Mouse (Mus musculus) fibroblast of lung, adult 2 months (primary cell): Measurements from ENCODE around the gene Gadd45a.
"Not testable (repeated sequence)": the region's sequence is repeated elsewhere in the genome, so short reads cannot be mapped to it uniquely, and the experiment has no call there.

Experiments used
- DNase-seq: peaks from one replicate; pipeline ENCODE4 v3.0.0-alpha.2; 2011; ENCODE audit warnings: low read depth

Gene Gadd45a

DNA sequence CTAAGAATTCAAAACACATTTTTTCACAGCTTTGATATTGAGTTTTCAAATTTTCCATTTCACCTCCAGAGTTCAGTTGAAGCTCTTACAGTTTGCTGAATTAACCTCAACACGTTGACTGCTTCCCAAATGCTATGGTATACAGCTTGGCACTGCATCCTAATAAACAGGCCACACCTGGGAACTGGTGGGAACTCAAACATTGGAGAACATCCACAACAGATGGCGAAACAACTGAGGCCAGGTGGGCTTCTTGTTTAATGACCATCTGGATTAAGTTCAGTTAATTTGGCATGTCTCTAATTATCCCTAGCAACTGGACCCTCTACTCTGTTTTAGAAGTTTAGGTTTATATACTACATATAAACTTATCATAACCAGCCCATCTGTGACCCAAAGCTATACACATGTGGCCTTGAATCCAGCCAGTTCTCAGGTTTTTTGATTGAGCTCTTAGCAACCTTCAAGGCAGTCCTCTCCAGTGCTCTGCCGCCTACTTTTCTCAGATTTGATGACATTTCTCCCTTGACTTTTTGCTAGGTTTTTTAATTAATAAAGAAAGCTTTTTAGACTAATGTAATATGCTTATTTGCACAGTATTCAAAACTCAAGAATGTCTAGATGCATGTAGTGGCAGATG lies 10.9 kb upstream of the Gadd45a start:
- DNase-seq, result no peak

DNA sequence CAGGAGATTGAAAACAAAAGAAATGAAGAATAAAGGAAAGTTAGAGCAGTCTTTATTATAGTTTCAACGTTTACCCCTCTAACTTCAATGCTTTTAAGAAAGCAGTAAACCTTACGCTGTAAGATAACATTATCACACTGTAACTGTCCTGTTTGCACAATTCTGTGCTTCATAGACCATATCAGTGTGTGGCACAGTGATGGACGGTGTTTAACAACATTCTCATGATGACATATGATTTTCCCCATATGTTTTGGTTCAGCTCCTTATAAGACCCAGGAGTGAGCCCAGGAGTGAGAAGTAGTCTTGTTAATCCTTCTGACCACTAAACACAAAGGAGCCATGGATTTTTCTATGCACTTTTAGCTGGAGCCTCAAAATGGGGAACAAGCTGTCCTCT lies 9.7 kb upstream of the Gadd45a start:
- DNase-seq, result no peak

DNA sequence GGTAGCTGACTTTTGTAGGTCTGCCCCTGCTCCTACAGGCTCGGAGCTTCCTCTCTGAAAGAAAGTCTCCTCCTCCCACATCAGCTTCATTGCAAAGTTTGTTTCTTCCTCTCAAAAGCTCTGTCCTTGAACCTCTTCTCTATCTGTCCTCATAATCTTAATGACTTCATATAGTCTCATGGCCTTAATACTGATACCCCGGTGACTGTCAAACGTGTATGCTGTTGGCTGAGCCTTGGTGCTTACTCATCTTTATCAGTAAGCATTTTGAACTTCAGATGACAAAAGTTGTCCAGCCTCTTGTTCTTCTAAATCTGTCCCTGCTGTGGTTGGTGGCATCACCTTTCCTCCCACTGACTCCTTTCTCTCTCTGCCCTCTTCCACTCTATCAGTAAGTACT lies 8.2 kb upstream of the Gadd45a start:
- DNase-seq, result no peak

DNA sequence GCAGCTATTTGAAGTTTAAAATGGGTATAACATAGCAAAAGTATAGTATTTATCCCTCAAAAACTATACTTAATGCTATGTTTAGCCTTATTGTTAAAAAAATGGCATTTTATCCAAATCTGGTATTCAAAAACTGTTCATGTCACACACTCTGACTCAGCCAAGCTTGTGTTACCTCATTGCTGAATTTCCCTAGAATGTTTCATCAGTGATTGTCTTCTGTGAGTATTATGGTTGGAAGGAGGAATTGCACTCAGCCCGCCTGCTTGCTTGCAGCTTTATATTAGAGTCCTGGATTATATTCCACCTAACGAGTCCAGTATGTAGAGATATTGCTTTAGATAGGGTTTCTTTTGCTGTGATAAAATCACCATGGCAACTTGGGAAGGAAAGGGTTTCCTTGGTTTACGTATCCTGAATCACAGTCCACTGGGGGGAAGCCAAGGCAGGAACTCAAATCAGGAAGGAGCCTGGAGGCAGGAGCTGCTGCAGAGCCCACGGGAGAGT lies 3.7 kb upstream of the Gadd45a start:
- DNase-seq, result no peak

DNA sequence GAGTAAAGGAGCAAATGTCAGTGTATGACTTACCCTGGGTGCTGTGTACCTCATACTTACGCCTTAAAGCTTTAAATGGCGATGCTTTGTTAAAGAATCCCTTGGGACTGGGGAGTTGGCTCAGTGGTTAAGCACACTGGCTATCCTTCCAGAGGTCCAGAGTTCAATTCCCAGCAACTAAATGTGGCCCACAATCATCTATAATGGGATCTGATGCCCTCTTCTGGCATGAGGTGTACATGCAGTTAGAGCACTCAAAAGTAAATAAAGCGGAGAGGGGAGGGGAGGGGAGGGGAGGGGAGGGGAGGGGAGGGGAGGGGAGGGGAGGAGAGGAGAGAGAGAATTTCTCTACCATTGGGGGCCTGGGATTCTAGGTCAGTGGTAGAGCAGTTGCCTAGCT lies 1.7 kb upstream of the Gadd45a start:
- no peak for DNase-seq

DNA sequence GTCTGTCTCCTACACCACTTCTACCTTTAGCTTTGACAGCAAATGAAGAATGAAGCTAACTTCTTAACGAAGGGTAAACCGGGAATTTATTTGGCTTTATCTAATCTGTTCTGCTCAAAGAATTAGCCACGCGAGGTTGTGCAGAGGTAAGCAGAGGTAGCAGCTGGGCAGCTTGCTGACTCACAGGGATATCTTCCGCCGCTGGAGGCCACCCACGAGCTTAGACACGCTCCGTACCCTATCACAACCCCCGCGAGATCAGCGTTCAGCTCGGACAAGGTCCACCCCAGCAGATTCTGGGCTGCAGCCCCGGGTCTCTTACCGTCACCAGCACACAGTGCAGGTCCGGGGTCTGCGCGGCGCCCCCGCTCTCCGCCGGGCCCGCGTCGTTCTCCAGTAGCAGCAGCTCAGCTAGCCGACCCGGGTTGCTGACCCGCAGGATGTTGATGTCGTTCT lies 873 bp downstream of the Gadd45a start:
- DNase-seq, result peak; percentile 66

DNA sequence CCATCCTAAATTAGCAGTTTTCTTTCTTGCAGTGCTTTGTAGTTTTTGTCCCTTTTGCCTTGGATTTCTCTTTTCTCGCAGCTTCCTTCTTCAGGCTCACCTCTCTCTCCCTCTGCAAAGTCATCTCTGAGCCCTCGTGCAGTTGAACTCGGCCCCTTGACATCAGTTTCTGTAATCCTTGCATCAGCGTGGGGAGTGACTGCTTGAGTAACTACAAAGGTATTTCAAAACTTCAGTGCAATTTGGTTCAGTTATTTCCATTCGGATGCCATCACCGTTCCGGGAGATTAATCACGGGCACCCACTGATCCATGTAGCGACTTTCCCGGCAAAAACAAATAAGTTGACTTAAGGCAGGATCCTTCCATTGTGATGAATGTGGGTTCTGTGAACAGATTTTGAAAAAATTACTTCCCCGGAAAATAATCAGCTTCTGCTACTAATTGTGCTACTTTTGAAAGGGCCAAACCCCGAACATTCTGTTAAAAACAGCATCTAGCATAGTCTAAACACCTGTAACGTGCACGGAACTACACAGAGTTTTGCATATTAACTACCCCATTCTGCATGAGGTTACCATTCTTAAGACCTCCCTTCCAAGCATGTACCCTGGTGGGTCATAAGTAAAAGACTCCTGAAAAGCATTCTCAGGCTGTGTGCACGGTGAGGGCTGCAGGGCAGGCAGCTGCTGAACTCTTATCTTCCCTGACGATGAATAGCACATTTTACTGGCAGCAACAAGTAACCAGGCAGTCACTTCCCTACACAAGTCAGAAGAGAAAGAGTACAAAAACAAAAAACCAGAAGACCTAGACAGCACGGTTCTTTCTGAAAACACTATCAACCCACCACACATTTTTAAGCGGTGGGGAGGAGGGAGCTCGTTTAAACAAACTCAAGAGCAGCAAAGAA lies 1.6 kb downstream of the Gadd45a start:
- DNase-seq, result no peak

DNA sequence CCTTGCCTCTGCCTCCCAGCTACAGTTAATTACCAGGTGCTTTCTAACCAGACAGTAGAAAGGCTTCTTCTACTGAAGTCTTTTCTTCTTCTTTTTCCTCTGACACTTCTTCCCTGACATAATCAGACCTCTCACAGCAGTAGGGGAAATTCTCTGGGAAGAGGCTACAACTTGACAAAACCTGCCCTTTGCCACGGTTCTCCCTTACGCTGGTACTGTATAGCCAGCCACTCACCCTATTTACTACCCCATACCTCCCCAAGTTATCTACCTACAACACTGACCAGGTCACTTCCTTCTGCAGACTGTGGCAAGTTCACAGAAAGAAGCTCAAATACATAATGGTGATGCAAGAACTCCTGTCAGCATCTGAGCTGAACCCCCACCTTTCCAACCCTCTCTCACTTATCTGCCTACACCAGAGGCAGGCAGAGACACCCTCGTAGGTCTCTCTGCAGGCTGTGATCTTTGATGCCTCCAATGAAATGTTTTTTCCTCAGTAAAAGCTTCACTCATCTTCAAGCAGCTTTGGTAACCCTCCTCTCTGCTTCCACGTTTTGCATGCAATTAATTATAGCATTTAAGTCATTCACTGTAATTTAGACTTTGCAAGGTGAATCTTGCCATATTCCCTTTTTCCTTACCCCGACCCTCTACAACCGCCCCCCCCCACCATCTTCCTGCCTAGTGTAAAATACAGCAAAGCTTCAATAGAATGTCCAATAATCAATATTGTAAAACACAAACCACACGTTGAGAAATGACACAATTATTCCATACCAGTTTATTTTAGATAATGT lies 2.7 kb downstream of the Gadd45a start:
- DNase-seq, result no peak

DNA sequence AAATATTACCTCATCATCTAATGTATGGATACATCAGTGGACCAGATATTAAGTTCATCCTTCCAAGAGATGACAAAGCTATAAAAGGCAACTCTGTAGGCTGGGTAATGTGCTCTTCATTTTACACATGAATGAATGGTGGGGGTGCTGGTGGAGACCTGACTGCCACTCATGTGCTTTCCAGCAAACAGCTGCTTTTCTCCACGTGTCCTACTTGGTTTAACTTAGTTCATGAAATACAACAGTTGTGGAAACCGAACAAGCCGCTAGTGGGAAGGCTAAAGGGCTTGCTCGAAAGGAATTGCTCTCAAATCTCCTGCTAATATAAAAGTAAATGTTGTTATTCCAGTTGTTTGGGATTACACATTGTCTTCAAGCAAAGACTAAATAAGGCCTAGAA lies 3.7 kb downstream of the Gadd45a start:
- DNase-seq, result no peak

DNA sequence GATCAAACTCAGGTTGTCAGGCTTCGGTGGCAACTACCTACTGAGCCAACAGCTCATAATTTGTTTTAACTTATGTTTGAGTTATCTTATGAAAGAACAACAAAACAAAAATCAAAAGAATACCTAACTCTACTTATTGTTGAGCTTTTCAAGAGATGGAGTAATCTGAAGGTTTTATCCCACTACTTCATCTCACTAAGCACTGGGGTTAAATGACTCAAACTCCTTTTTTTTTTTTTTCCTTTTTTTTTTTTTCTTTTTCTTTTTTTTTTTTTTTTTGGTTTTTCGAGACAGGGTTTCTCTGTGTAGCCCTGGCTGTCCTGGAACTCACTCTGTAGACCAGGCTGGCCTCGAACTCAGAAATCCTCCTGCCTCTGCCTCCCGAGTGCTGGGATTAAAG lies 4.3 kb downstream of the Gadd45a start:
- DNase-seq, result not testable (repeated sequence)

DNA sequence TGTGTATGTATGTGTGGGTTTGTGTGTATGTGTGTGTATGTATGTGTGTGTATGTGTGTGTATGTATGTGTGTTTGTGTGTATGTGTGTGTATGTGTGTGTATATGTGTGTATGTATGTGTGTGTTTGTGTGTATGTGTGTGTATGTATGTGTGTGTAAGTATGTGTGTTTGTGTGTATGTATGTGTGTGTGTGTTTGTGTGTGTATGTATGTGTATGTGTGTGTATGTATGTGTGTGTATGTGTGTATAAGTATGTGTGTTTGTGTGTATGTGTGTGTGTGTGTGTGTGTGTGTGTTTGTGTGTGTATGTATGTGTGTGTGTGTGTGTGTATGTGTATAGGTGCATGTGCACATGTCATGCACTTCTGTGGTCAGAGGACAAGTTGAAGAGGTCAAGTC lies 4.7 kb downstream of the Gadd45a start:
- DNase-seq, result not testable (repeated sequence)

DNA sequence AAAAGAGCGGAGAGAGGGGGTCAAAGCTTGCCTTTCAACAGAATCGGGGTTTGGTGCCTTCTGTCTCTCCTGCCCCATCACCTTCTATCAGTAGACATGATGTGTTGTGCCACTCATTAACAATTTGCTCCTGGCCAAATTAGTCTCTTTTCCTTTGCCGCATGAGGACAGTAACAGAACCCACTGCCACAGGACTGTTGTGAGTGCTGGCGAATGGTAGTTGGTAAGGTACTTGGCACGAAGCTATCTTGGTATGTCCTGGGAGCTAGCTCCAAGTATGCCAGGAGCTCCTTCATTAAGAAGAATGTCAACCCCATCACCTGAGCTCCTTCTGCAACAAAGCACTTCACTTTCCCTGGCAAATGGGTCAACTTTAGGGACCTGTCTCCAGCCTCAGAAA lies 6.4 kb downstream of the Gadd45a start:
- DNase-seq, result no peak

DNA sequence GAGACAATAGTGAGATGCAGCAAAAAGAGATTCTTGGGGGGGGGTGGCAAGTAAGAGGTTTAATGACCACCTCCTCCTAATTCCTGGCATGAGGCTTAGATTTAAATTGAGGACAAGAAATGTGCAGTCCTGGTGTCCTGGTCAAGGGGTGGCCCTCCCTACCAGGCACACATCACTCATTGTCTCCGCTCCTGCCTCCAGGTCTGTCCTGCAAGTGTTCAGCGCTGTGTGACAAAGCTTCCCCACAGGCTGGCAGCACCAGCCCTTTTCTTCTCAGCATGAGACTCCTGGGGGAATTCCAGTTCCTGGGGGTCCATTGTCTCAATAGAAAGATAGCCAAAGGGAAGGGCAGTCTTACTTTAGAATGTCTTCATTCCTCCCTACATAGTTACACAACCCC lies 6.8 kb downstream of the Gadd45a start:
- no peak for DNase-seq

DNA sequence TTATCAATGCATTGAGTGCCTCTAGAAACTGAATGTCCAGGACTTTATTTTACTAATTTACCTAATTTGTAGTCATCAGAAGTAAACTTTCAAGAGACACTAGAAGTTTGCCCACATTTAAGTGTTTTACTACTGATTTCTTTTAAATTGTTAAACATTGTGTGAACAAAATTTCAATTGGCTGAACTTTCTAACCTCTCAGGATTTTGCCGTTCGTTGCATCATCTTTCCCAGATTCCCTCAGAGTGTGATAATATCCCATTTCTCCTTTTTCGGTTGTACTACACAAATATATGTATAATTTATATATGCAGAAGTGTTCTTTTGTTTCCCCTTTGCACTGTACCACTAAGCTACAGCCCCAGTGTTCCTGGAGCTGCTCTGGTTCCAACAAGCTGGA lies 7.3 kb downstream of the Gadd45a start:
- DNase-seq, result no peak

DNA sequence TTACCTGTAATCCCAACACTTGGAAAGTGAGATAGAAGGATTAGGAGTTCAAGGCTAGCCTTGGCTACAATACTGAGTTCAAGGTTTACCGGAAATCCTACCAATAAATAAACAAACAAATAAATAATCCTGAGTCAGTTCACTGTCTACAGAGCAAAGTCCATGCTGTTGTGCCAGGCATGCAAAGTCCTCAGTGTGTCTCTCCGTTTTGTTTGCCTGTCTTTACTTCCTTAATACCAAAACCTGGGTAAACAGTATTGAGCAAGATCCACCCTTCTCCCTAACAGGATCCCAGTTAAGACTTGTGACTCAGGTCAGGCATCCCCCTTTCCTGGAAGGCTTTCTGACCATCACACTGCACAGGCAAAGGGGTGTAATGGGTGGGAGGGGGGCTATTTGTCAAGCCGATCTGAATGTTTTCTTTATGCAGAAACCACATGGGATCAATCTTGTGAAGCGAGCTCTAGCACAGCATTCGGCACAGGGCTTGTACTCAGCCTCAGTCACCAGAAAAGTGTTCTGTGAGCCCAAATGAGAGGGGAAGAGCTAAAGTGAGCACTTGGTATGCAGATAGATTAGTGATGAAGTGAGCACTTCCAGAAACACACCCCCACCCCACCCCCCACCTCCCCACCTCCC lies 7.8 kb downstream of the Gadd45a start:
- DNase-seq, result no peak

DNA sequence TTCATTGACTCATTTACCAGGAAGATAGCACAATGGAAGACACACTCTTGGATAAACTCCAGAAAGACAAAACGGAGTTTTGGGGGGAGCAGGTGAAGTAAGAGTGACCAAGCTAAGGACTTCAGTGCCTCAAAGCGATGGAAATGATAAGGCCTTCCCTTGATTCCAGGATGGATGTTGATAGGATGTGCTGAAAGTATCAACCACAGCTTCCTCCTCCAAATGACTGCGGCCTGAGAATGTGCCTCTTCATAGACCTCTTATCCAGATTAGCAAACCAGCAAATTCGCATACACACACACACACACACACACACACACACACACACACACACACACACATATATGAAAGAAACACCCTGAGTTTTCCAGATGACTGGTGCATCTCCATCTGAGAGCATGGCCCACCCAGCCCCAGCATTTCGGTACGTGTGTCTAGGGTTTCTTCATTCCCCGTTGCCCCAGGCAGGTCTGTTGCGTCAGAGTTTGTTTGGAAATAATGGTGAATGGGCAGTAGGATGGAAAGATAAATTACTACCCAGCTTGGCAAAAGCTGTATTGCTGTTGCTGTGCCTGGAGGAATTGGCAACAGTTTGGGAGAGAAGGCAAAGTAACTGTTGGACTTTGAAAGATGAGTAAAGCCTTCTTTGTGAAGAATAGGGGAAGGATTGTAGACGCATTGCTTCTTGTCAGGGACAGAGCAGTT lies 9.7 kb downstream of the Gadd45a start:
- no peak for DNase-seq

DNA sequence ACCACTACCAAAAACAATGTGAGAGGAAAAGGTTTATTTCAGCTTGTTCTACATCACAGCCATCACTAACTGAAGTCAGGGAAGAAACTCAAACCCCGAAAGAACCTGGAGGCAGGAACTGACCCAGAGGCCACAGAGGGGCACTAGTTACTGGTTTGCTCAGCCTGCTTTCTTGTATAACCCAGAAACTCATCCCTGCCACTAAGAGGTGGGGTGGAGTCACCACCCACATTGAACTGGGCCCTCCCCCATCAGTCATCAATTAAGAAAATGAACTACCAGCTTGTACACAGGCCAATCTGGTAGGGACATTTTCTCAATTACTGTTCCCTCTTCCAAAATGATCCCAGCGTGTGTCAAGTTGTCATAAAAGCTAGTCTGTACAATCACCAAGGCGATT lies 10.6 kb downstream of the Gadd45a start:
- no peak for DNase-seq

DNA sequence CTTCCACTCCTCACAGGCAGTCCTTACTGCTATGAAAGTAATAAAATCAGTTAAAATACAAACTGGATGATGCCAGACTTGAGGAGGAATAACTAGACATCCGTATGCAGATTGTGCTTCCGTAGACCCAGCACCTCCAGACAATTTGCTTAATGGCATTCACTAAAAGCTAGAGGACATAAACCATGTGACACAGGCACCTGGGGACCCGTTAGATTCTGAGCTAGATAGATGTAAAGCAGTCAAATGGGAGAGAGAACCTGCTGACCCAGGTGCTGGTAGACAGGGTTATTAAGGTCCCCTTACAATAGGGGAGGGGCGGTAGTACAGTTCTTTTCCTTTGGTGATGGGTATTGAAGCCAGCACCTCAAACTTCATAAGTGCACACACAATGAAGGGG lies 13.5 kb downstream of the Gadd45a start:
- DNase-seq, result no peak

DNA sequence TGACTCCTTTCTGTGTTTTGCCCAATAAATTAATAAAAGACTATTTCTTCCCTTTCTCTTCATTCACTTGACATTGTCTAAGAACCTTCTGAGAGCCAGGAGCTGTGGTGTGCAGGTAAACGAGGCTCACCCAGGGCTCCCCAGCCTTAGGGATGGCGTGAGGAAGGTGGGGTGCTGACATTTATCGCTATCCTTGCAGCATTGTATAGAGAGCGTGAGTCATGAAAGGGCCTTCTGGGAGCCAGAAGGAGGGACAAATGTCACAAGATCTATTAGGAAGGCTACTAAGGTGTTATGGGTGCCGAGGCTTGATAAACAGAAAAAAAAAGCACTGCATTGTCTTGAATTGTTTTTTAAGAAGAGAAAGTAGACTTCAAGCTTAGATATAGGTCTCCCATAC lies 15.9 kb downstream of the Gadd45a start:
- DNase-seq, result no peak

DNA sequence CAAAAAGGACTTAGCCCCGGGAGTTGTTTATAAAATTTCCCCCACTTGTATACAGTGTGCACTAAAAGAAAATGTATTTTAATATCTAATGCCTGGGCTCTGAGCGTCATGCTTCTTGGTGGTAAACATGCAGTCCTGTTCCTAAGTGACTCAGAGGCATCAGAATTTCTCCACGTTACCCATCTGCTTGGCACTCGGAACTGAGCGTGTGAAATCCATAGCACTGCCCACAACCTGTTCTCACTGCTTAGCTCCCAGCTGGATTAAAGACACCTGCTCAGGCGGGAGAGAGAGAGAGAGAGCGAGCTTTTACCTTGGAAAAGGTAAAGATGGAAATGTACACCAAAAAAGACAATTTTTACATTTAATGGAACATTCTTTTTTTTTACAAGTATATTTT lies 18.3 kb downstream of the Gadd45a start:
- DNase-seq, result not testable (repeated sequence)

DNA sequence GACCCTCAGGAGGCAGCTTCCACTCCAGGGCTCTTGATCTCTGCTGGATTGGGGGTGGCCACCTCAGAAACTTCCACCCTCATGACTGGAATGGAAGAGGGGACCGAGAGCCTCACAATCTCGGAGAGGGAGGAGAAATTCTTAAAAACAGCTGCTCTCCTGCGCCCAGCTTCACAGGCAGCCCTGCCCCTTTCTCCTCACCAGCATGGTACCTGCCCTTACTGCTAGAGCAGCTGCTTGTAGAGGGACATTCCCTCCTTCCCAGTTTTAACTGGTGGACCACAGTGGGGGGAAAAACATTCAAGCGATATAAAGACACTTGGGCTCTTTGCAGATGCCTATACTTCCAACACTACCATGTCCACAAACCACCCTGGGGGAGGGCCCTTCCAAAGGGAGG lies 18.9 kb downstream of the Gadd45a start:
- no peak for DNase-seq
